Mouse (Mus musculus): Measurements from ENCODE around the gene Zfp945. TPM values are rescaled to one million over a fixed set of nuclear protein-coding genes. Genes with fewer than 3 reads are reported as not detected.
"Not testable (repeated sequence)": the region's sequence is repeated elsewhere in the genome, so short reads cannot be mapped to it uniquely, and the experiment has no call there.

Zfp945 gene
- total RNA-seq (2017): 14.3 and 16.1 TPM in 2 replicates

DNA sequence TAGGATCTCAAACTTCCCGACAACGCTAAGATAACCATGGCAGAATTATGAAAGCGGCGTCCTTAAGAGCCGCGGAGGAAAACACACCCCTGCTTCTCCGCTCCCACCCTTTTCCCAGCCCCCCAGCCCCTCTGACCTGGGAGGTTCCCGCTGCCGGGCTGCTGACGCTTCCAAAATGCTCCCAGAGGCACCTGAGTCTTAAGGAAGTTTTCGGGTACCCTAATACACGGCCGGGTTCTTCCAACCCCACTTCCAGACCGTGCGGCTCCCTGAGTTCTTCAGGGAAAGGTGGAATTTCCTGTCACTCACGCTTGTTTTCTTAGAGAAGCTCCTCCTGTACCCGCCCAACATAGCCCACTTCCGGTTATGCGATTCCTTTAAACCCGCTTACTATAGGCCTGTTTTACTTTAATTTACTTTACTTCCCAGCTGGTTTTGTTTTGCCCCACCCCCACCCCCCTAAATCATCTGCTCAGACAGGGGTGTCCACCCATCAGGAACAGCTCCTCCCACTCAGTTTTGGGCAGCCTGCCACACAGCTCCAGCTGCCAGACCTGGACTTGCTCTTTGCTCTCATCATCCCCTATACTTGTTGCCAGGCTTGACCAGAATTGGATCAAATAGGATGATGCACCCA, at the start of gene Zfp945:
TSS of gene Zfp945 (minus strand) at position 290 of the 637 bp plus-strand sequence.
- ATAC-seq (replicated peaks; ENCODE audit: low read depth, poor library complexity, severe bottlenecking): peak; percentile 73

DNA sequence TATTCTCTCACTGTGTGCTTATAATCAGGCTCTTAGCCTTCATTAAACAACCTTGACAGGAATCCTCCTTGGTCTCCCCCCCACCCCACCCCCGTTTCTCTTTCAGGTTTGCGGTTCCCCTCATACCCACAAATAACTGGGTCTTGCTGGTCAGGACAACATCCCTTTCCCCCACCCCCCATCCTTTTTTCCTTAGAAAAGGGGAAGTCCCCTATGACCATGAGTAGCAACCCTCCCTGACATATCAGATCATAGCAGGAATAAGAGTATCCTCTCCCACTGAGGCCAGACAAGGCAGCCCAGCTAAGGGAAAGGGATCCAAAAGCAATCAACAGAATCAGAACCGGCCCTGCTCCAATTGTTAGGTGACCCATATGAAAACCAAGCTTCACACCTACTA, 21.4 kb upstream of the Zfp945 start:
- ATAC-seq (replicated peaks; ENCODE audit: low read depth, poor library complexity, severe bottlenecking): peak; percentile 87

DNA sequence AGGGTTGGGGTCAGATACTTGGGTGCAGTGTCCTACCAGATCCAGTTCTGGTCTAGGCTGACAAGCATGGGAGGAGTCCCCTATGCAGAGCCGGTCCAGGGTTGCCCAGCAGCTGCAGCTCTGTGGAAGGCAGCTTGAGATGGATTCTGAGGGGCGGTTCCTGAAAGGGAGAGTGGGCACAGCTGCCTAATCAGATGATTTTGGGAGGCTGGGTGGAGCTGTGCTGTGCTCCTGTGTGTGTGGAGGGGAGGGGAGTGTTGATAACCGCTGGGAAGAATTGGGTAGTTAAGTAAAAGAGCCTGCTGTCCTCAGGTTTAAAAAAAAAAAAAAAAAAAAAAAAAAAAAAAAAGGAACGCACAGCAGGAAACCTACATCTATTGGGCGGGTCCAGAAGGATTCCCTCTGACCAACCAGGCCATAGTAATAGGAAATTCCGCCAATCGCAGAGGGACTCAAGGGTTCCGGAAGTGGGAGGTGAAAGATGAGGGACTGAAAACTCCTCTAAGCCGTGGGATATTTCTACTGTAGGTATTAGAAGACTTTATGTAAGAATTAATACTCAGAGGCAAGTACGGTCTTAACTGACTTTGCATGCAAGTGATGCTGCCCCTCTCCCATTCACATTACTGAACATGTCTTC, 17.2 kb upstream of the Zfp945 start:
- ATAC-seq (replicated peaks; ENCODE audit: low read depth, poor library complexity, severe bottlenecking): no peak; the same call in 1 of the 2 replicates

DNA sequence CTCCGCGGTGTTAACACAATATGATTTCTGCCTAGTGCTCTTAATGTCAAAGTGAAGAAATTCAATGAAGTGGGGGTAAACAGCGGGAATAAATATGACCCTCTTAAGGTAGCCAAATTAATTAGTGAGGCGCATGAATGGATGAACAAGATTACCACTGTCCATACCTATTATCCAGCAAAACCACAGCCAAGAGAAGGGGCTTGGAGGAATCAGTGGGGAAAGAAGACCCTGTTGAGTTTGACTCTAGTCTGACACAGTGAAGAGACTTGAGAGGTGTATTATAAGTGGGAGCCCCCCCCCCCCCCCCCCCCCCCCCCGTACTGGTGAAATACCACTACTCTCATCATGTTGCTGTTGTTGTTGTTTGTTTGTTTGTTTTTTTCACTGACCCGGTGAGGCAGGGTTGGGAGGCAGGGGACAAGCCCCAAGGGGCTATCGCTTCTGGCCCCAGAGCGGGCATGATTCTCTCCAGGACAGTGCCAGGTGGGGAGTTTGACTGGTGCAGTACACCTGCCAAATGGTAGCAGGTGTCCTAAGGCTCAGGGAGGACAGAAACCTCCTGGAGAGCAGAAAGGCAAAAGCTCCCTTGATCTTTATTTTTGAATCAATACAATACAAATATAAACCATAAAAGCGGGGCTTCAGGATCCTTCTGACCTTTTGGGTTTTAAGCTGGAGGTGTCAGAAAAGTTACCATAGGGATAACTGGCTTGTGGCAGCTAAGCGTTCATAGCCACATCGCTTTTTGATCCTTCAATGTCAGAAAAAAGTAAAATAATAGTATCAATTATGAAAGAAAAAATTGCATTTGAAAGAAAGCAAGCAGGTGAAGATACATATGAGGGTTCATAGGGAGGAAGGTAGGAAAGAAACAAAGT, 10.7 kb upstream of the Zfp945 start:
- no peak for ATAC-seq (replicated peaks; ENCODE audit: low read depth, poor library complexity, severe bottlenecking)

DNA sequence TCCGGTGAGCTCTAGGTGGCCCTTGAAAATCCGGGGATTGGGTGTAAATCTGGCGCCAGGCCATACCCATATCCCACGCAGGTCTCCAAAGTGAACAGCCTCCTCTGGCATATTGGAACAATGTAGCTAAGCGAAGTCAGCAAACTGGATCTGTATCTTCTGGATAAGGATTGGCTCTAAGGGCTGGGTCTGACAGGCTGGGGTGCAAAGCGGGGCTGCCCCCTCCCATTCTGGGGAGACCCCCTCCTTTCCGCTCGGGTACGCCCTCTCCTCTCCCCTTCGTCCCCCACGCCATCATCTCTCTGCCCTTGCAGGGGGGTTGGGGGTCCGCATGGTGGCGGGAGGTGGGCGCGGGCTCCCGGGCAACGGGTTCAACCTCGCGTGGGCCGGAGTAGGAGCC, 9.4 kb upstream of the Zfp945 start:
- peak; percentile 90 for ATAC-seq (replicated peaks; ENCODE audit: low read depth, poor library complexity, severe bottlenecking)

DNA sequence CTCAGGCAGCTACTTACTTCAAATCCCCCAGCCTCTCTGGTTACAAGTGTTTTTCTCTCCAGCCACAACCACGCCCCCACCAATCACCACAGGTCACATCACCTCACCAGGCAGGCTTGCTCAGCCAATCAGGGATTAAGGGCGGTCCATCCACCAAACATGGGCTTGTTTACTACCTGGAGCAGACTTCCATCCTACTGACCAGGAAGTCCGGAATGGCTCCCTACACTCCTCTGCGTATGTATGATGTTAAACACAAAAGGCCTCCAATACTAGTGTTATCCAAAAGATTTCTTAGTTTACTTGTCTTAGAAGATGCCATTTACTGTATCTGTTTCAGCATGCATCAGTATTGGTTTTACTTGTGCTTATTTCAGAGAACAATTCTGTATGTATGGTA, 8.6 kb upstream of the Zfp945 start:
- ATAC-seq (replicated peaks; ENCODE audit: low read depth, poor library complexity, severe bottlenecking): not testable (repeated sequence)

DNA sequence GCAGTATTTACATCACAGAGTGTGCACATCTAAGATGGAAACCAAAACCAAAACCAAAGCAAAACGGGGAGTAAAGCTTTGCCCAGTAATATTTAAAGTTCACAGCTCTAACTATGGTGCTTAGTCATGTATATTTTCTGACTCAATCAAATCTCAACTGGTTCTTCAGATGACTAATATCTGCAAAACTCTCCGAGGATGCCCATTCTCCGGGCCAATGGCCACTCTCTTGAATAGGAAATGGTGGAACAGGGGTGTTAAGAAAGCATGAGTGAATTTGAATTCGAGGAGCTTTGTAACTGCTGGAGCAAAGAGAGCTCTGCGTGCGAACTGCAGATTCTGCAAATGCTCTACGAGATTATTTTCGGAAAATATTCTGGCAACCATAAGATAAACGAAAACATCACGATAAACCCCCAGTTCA, 501 bp downstream of the Zfp945 start:
- peak; percentile 44 for ATAC-seq (replicated peaks; ENCODE audit: low read depth, poor library complexity, severe bottlenecking)

DNA sequence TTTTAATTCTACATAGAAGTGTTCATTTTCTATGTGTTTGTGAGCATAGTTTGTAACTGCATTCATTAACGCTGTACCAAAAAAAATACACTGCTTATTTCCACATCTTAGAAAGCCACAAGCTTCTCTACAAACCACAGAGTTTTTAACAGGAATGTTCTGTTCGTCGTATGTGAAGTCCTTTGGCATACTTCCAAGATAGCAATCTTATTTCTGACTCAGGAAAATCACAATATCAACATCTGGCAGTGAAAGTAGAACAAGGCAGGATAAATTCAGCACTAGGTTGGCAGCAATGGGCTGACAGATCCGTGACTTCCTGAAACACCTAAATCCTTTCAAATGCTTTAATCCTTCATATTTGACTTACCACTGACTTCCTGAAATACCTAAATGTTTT, 45.8 kb downstream of the Zfp945 start:
- peak; percentile 21; the same call in 1 of the 2 replicates for ATAC-seq (replicated peaks; ENCODE audit: low read depth, poor library complexity, severe bottlenecking)

DNA sequence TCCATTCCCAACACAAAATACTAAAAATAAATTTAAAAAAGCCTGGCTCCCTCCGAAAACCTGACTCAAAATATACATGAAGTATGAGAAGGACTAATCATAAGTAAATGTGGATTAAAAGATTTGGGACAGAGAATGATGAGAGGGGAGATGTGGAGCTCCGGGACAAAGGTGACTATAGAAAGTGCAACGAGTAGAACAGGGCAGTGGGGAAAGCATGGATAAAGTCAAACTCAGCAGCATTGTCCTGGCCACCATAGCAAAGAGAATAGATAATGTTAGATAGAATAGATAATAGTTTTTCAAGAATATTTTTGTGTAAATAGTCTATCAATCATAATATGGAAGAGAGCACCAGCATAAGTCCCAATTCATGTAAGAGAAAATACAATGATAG, 48.7 kb downstream of the Zfp945 start:
- no peak for ATAC-seq (replicated peaks; ENCODE audit: low read depth, poor library complexity, severe bottlenecking)

DNA sequence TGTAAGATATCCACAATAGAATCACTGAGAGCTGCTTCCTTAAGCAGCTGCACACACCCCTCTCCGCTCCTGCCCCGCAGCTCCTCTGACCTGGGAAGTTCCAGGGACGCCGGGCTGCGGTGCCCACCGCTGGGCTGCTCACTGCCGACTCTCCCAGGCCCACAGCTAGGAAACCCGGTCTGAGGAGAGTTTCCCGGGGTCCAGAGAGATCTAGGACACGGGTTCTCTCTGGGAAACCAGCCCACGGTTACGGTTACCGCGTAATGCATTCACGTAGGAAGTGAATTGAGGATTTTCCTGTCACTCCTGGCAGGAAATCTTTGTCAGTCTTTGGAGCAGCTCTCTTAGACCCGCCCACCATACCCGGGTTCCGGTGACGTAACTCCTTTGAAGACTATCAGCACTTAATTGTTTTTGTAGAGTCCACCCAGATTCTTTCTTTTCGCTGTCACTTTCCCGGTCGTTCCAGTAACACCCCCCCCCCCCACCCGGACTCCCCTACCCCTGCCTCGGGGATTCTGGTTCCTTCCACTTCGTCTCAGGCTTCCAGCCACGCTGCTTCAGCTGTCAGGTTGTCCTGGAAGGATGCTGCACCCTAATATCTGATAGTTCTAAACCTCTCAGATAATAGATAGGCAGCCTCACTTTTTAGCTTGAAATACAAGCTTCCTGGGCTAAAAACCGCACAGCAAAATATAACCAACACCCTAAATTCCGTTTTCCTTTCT, 49.3 kb downstream of the Zfp945 start:
- peak; percentile 94 for ATAC-seq (replicated peaks; ENCODE audit: low read depth, poor library complexity, severe bottlenecking)

DNA sequence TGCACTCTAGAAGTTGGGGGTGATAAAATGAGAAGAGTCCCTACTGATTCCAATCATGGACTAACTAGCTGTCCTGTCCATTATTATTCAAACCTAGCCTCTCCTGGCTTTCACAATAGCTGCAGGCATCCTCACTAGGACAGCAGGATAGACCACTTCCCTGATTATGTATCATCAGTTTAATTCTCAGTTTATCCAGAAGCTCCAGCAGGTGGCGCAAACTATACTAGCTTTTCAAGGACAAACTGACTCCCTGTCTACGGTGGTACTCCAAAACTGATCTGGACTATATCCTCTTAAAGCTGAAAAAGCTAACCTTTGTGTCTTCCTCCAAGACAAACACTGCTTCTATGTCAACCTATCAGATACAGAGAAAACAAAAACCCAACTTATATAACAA, 67.2 kb downstream of the Zfp945 start:
- ATAC-seq (replicated peaks; ENCODE audit: low read depth, poor library complexity, severe bottlenecking): peak; percentile 91

Other genes starting within 250 kb of the Zfp945 start
- not detected in 2 replicates for gene Vmn2r113, start 75.8 kb upstream of the Zfp945 start, total RNA-seq (2017)
- gene Vmn2r-ps130, start 194.0 kb upstream of the Zfp945 start, total RNA-seq (2017): not detected in 2 replicates